Mouse (Mus musculus) thymus, postnatal 4 days (tissue): ENCODE measurements at regions not wholly inside any gene's neighbourhood (a gene's known extent, or its start where the extent isn't known, plus 50 kb on each side); places are given as distances from the start of the nearest gene placed in this dataset.

Source experiments
- DNase-seq: peaks from one replicate; pipeline ENCODE4 v3.0.0; 2021

- no peak for DNase-seq
These were observed 154.9 kb upstream of the Gm34302 start for GRCm38 (mm10) chr3:63638572-63638971.

GRCm38 (mm10) chr3:63637913-63638312 is 154.2 kb upstream of the Gm34302 start:
- no peak for DNase-seq

- DNase-seq: no peak
These were observed 144.0 kb upstream of the Gm34302 start for GRCm38 (mm10) chr3:63627724-63628123.

GRCm38 (mm10) chr3:63616127-63616526 is 132.4 kb upstream of the Gm34302 start:
- DNase-seq: no peak

GRCm38 (mm10) chr3:63613652-63614051 is 130.0 kb upstream of the Gm34302 start:
- no peak for DNase-seq

- no peak for DNase-seq
These were observed 129.2 kb upstream of the Gm34302 start for GRCm38 (mm10) chr3:63612767-63613363.

- no peak for DNase-seq
These were observed 126.6 kb upstream of the Gm34302 start for GRCm38 (mm10) chr3:63610113-63610919.

GRCm38 (mm10) chr3:63609454-63610112 is 125.9 kb upstream of the Gm34302 start:
- DNase-seq: no peak

- DNase-seq: no peak
These were observed 99.3 kb upstream of the Gm34302 start for GRCm38 (mm10) chr3:63582717-63583696.

GRCm38 (mm10) chr3:63582180-63582579 is 98.5 kb upstream of the Gm34302 start:
- no peak for DNase-seq

- DNase-seq: peak; percentile 67
These were observed 87.1 kb upstream of the Gm34302 start for GRCm38 (mm10) chr3:63570607-63571353.

GRCm38 (mm10) chr3:63570082-63570481 is 86.4 kb upstream of the Gm34302 start:
- no peak for DNase-seq

- DNase-seq: no peak
These were observed 85.4 kb upstream of the Gm34302 start for GRCm38 (mm10) chr3:63569004-63569596.

GRCm38 (mm10) chr3:63567726-63568125 is 84.0 kb upstream of the Gm34302 start:
- DNase-seq: no peak

- no peak for DNase-seq
These were observed 79.4 kb upstream of the Gm34302 start for GRCm38 (mm10) chr3:63563057-63563456.

- DNase-seq: no peak
These were observed 78.9 kb upstream of the Gm34302 start for GRCm38 (mm10) chr3:63562532-63562931.

GRCm38 (mm10) chr3:63560745-63561151 is 77.1 kb upstream of the Gm34302 start:
- DNase-seq: no peak

- no peak for DNase-seq
These were observed 73.1 kb upstream of the Gm34302 start for GRCm38 (mm10) chr3:63556741-63557140.

- no peak for DNase-seq
These were observed 71.2 kb upstream of the Gm34302 start for GRCm38 (mm10) chr3:63554872-63555271.

- no peak for DNase-seq
These were observed 69.7 kb upstream of the Gm34302 start for GRCm38 (mm10) chr3:63553426-63553825.

GRCm38 (mm10) chr3:63551661-63552060 is 68.0 kb upstream of the Gm34302 start:
- DNase-seq: no peak
